Mouse (Mus musculus): ENCODE measurements at regions not wholly inside any gene's neighbourhood (a gene's known extent, or its start where the extent isn't known, plus 50 kb on each side); places are given as distances from the start of the nearest gene placed in this dataset.

DNA sequence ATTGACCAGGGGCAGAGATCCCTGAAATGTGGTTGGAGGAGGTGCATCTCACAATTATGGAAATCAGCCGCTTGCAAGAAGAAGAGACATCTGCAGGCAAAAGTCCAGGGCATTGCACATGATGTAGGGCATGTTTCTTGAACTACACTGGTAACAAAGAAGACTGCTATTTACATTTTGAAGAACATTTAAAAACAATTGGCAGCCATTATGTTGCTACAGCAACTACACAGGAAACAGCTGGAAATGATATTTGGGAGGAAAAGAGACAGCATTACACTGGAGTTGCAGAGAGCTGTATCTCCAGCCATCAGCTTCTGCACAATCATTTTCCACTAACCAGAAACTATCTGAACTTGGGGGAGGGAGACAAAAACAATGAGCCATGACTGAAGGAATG, 64.1 kb upstream of the Tas2r134 start:
- TF ChIP-seq CTCF (conservative IDR thresholded peaks at IDR 0.05; ENCODE audit: insufficient read depth, insufficient read length, low read depth, low read length) (no peak), POLR2A (IDR thresholded peaks at IDR 0.05; ENCODE audit: low read depth, low read length) (no peak)

All from kidney, adult 2 months (tissue).